Mouse (Mus musculus): Measurements from ENCODE around the gene Myf6.

The Myf6 gene

DNA sequence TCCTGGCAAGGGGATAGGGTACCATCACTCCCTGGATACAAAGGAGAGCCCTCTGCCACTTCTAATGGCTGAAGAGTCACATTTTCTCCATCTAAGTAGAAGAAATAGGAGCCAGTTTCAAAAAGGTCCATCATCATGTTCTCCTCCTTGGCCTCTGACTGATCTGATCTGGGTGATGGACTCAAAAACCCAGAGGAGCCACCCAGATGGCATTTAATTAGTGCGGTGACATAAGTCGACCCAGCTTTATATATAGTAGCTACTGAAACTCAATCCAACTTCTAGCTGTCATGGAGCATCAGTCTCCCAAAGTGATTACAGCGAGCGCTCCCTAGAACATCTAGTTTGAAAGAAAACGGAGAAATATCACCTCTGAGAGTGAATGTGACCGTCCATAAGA is at the start of gene Myf6:
Myf6 (minus strand) TSS at position 170 of the 400 bp plus-strand sequence.
- no peak for DNase-seq (ENCODE audit: low read depth)

DNA sequence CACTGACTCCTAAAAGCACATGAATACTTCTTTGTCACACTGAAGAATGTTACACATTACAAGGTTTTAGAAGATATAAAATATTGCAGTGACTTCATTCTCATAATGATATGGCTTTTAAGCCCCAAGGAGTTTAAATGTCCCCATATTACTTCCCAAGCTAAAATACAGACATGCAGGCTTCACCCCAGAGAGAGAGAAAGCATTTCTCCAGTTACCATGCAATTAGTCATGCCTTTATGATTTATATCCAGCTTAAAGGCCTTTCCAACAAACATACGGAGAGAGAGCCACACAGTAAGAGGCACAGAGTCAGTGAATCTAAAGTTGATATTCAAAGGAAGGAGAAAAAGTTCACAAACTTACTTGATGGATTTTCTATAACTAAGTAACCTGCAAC is 48.5 kb upstream of the Myf6 start:
- no peak for DNase-seq (ENCODE audit: low read depth)

GRCm38 (mm10) chr10:107528758-107529157 is 34.2 kb upstream of the Myf6 start:
- DNase-seq (ENCODE audit: low read depth) = no peak

DNA sequence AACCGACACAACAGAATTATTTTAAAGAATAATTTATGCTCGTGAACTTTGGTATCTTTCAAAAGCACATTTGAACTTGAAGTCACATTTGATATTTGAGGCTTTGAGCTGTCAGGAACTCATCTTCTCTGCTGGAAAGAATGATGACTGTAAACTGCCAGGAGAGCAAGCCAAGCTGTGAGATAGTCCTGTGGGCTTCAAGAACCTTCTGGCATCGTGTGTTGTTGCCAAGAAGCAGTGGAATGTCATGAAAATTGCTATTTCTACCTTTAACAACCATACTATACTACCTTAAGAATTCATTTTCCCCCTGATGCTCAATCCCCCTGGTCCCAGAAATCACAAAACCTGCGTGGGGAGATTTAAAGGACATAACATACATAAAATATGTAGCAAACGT is 24.7 kb upstream of the Myf6 start:
- DNase-seq (ENCODE audit: low read depth) = no peak

- DNase-seq (ENCODE audit: low read depth) = no peak
These were observed 22.1 kb upstream of the Myf6 start for GRCm38 (mm10) chr10:107516641-107517040.

- no peak for DNase-seq (ENCODE audit: low read depth)
These were observed 20.2 kb upstream of the Myf6 start for GRCm38 (mm10) chr10:107514735-107515134.

DNA sequence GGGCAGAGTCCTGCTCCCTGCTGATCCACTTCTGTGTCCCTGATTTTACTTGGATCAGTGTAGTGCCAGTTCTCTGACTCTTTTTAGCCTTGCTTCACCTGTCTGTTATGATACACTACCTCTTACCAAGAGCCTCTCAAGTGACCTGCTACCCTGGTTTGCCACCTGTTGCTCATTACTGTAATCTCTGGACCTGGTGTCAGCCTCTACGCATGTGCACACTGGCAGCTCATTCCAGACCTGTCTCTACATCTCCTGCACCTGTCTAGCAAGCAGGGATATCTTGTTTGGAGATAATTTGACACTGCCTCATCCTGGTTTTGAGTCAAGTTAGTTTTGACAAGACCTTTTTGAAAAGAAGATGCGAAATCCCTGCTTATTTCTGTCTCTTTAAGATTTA is 11.9 kb upstream of the Myf6 start:
- DNase-seq (ENCODE audit: low read depth) = no peak

- DNase-seq (ENCODE audit: low read depth) = no peak
These were observed 8.9 kb upstream of the Myf6 start for GRCm38 (mm10) chr10:107503430-107503829.

- no peak for DNase-seq (ENCODE audit: low read depth)
These were observed 7.7 kb upstream of the Myf6 start for GRCm38 (mm10) chr10:107502193-107502592.

GRCm38 (mm10) chr10:107499656-107500055 is 5.1 kb upstream of the Myf6 start:
- no peak for DNase-seq (ENCODE audit: low read depth)

DNA sequence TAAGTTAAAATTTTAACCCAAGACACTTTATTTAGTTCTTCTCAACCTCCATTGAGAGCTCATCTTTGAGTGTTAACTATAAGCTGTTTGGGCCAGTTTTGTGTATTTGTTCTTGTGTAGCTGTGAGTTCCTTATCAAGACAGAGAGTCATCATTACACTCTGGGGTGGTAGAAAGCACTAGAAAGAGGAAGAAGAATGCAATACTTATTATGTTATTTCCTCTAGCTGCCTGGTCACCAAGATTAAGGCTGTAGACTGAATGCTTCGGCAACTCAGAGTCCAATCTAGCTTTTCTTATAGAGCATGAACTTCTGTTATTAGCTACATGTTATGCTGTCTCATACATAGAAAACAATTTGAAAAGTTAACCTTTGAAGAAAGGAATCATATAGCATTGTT is 1.9 kb upstream of the Myf6 start:
- no peak for DNase-seq (ENCODE audit: low read depth)

DNA sequence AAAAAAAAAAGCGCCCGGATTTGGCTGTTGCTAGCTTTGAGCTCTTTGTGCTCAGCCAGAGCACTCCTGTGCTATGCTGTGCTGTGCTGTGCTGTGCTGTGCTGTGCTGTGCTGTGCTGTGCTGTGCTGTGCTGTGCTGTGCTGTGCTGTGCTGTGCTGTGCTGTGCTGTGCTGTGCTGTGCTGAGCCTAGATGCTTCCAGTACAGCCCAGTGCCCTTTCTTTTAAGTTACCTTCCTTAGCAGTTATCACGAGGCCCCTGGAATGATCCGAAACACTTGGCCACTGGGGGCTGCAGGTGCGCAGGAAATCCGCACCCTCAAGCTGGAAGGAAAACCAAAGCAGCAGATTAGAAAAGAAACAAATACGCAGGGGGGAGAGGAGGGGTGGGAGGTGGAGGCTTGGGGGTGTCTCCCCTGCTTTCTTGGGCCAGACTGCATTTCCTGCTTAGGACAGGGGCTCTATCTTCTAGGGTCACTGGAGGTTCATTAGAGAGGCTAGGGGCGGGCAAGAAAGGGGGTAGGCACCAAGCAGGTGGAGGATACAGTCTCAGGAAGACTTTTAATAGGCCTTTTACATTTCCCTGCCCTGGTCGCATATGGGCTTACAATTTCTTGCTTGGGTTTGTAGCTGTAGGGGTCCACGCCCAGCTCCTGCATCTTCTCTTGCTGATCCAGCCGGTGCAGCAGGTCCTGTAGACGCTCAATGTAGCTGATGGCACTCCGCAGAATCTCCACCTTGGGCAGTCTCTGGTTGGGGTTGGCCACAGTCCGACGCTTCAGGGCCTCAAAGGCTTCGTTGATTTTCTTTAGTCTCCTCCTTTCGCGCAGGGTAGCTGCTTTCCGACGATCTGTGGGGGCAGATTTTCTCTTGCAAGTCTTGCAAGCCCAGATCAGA is 710 bp downstream of the Myf6 start:
- DNase-seq (ENCODE audit: low read depth) = no peak

GRCm38 (mm10) chr10:107492867-107493579 is 1.5 kb downstream of the Myf6 start:
- DNase-seq (ENCODE audit: low read depth) = no peak

DNA sequence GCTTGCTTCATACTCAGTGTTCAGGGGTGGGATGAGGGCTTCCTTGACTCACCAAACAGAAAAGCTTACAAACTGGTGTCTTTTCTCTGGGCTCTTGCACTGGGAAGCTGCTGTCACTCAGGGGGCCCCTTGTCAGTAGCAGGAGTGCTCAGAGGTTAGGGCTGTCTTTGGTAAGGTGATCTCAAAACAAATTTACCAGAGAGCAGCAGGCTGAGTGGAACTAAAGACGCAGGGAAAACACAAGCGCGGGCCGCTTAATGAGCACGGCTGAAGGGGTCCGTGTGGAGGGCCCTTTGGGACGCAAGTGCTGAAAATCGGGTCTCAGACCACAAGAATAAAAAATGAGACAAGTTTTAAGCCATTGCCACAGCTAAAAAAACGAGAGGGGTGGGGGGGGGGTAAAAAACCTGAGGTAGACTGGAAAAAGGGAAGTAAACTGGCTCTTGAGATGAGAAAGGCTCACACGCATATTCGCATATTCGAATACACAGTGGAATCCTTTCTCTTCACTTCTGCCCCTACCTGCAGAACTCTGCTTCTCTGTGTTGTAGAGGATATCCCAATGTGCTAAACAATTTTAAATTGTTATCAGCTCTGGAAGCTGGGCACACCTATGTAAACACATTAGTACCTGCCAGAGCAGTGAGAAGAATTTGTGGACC is 5.8 kb downstream of the Myf6 start:
- DNase-seq (ENCODE audit: low read depth) = no peak

- no peak for DNase-seq (ENCODE audit: low read depth)
These were observed 7.8 kb downstream of the Myf6 start for GRCm38 (mm10) chr10:107486770-107487169.

DNA sequence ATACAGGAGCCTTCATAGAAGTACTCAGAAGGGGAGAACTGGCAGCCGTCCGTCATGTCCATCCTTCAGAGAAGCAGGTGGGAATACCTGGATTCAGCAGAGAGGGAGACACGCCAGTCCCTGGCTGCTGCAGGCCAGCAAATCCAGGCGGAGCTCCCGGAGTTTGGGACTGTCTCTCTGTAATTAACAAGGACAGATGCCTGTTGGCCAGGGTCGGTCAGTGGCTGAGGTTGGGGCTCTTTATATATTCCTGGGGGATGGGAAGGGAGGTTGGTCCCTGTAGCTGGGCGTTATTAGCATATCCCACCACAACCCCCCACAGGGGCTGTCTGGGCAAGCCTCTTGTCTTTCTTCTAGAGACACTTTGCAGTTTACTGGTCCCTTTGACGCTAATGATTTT is 8.7 kb downstream of the Myf6 start, which contains the start of gene Myf5:
Myf5 (minus strand) TSS at position 265 of the 400 bp plus-strand sequence.
- DNase-seq (ENCODE audit: low read depth) = no peak

DNA sequence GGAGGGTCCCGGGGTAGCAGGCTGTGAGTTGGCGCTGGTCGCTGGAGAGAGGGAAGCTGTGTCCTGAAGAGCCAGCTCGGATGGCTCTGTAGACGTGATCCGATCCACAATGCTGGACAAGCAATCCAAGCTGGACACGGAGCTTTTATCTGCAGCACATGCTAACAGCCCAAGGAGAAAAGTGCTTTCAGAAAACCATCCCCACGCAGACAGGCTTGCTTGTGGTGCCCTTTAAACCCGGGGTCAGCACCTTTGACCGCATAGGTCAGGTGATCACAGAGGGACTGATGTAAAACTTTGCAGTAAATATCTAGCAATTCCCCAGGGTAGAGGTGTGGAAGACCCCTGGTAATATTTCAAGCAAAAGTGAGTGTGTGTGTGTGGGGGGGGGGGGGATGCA is 10.5 kb downstream of the Myf6 start:
- no peak for DNase-seq (ENCODE audit: low read depth)

DNA sequence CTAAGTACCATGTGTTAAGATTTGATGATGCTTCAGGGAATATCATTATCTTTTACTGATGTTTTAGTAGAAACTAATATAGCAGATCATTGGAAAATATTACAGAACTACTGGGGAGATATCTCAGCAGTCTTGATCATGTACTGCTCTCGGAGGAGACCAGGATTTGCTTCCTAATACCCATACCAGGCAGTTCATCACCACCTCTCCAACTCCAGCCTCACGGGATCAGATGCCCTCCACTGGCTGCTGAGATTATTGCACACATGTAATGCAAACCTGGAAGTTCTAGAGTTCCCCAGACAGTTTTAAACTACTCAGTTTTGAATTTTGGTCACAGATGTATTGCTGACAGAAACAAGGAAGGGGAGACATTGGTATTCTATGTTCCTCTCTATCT is 21.0 kb downstream of the Myf6 start:
- DNase-seq (ENCODE audit: low read depth) = no peak

DNA sequence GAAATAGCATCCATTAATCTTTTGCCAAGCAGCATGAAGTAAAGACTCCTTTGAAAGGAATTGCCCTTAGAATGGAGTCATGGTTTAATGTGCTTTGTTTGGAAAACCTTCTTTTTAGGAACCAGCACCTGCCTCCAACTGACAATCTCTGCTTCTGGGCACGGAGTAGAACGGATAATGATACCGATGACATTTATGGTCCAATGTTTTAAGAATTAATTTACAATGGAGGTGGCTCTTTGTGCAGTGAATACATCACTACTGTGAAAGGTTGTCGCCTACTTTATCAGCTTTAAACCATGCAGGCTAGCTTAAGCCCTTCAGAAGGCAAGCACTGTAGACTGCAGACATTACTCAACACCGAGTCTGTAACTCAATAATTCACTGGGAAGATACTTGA is 22.8 kb downstream of the Myf6 start:
- no peak for DNase-seq (ENCODE audit: low read depth)

GRCm38 (mm10) chr10:107467819-107468218 is 26.7 kb downstream of the Myf6 start:
- DNase-seq (ENCODE audit: low read depth) = no peak

DNA sequence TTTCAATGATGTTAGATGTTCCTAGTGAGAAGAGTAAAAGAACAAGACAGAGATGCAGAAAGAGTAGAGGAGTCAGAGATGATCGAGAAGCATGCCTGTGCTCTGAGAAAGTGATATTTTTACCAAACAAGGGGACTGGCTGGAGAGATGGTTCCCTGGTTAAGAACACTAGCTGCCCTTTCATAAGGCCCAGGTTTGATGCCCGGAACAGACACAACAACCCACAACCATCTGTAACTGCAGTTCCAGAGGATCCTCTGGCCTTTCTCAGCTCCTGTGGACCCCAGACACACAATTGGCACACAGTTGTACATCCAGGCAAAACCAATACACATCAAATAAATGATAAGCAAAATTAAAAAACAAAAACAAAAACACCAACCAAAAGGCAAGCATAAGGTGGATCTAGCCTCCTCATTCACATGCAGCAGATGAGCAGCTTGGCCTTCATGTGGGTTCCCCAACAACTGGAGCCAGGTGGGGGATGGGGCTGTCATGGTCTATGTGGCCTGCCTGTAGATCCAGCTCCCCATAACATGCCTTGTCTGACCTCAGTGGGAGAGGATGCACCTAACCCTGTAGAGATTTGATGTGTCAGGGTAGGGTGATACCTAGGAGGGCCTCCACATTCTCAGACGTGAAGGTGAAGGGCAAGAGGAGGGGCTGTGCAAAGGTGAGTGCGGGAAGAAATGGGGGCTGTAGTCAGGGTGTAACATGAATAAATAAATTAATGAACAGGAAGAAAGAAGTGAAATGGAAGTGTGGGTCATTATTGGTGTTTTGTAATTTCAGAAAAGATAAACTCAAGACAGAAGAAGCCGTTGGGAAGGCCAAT is 44.8 kb downstream of the Myf6 start:
- DNase-seq (ENCODE audit: low read depth) = no peak
